Mouse (Mus musculus): ENCODE results near the gene C8g. TPM values are rescaled to one million over a fixed set of nuclear protein-coding genes. Genes with fewer than 3 reads are reported as not detected.

The C8g gene
- total RNA-seq, 2 experiments from 2014 or later = 1.5 TPM; not detected in 1

Other genes with a start within 250 kb of the C8g start
Only the 30 nearest of the 36 such genes appear.
- not detected in 2 replicates for gene Lrrc26, start 211.8 kb downstream of the C8g start, total RNA-seq (2014; fragmentation: Nextera tagmentation)
- gene Lrrc26, start 211.8 kb downstream of the C8g start, total RNA-seq (2017) = not detected in 2 replicates
- gene Grin1, start 182.5 kb downstream of the C8g start, total RNA-seq (2014; fragmentation: Nextera tagmentation) = not detected in 2 replicates
- gene Grin1, start 182.5 kb downstream of the C8g start, total RNA-seq (2017) = not detected in 2 replicates
- gene Man1b1, start 169.4 kb downstream of the C8g start, total RNA-seq (2014; fragmentation: Nextera tagmentation) = 36.5 and 37.2 TPM in 2 replicates
- 34.1 and 38.6 TPM in 2 replicates for gene Man1b1, start 169.4 kb downstream of the C8g start, total RNA-seq (2017)
- gene Dpp7, start 145.4 kb downstream of the C8g start, total RNA-seq (2014; fragmentation: Nextera tagmentation) = 15.2 and 34.8 TPM in 2 replicates
- gene Dpp7, start 145.4 kb downstream of the C8g start, total RNA-seq (2017) = 11.9 and 16.9 TPM in 2 replicates
- 55.6 and 58.1 TPM in 2 replicates for gene Uap1l1, start 136.0 kb downstream of the C8g start, total RNA-seq (2014; fragmentation: Nextera tagmentation)
- gene Uap1l1, start 136.0 kb downstream of the C8g start, total RNA-seq (2017) = 13.8 and 18.4 TPM in 2 replicates
- 4.5 and 17.1 TPM in 2 replicates for gene Sapcd2, start 129.4 kb downstream of the C8g start, total RNA-seq (2014; fragmentation: Nextera tagmentation)
- gene Sapcd2, start 129.4 kb downstream of the C8g start, total RNA-seq (2017) = 7.8 and 17.3 TPM in 2 replicates
- gene Entpd2, start 105.8 kb downstream of the C8g start, total RNA-seq (2014; fragmentation: Nextera tagmentation) = not detected in 2 replicates
- not detected in 2 replicates for gene Entpd2, start 105.8 kb downstream of the C8g start, total RNA-seq (2017)
- not detected in 2 replicates for gene Npdc1, start 102.4 kb downstream of the C8g start, total RNA-seq (2014; fragmentation: Nextera tagmentation)
- gene Npdc1, start 102.4 kb downstream of the C8g start, total RNA-seq (2017) = not detected in 2 replicates
- gene Fut7, start 78.5 kb downstream of the C8g start, total RNA-seq (2014; fragmentation: Nextera tagmentation) = 34.5 and 38.8 TPM in 2 replicates
- gene Fut7, start 78.5 kb downstream of the C8g start, total RNA-seq (2017) = 24.8 and 27.3 TPM in 2 replicates
- gene Abca2, start 73.0 kb downstream of the C8g start, total RNA-seq (2014; fragmentation: Nextera tagmentation) = 54.8 and 56.4 TPM in 2 replicates
- gene Abca2, start 73.0 kb downstream of the C8g start, total RNA-seq (2017) = 21.0 and 23.1 TPM in 2 replicates
- gene Clic3, start 44.9 kb downstream of the C8g start, total RNA-seq (2014; fragmentation: Nextera tagmentation) = not detected in 2 replicates
- gene Clic3, start 44.9 kb downstream of the C8g start, total RNA-seq (2017) = 1.4 TPM in 1 of 2 replicates, not detected in the other
- gene Paxx, start 40.6 kb downstream of the C8g start, total RNA-seq (2014; fragmentation: Nextera tagmentation) = 29.1 and 39.4 TPM in 2 replicates
- gene Paxx, start 40.6 kb downstream of the C8g start, total RNA-seq (2017) = 20.2 and 32.5 TPM in 2 replicates
- gene Ptgds, start 31.7 kb downstream of the C8g start, total RNA-seq (2014; fragmentation: Nextera tagmentation) = 3.5 and 4.2 TPM in 2 replicates
- gene Ptgds, start 31.7 kb downstream of the C8g start, total RNA-seq (2017) = 0.93 TPM in 1 of 2 replicates, not detected in the other
- not detected in 2 replicates for gene Lcn12, start 7.8 kb downstream of the C8g start, total RNA-seq (2014; fragmentation: Nextera tagmentation)
- not detected in 2 replicates for gene Lcn12, start 7.8 kb downstream of the C8g start, total RNA-seq (2017)
- gene Fbxw5, start 969 bp downstream of the C8g start, total RNA-seq (2014; fragmentation: Nextera tagmentation) = 30.4 and 55.0 TPM in 2 replicates
- gene Fbxw5, start 969 bp downstream of the C8g start, total RNA-seq (2017) = 23.9 and 31.4 TPM in 2 replicates
- 17.3 and 18.2 TPM in 2 replicates for gene Traf2, start 45.2 kb upstream of the C8g start, total RNA-seq (2014; fragmentation: Nextera tagmentation)
- gene Traf2, start 45.2 kb upstream of the C8g start, total RNA-seq (2017) = 13.9 and 15.9 TPM in 2 replicates
- 134 and 171 TPM in 2 replicates for gene Edf1, start 56.1 kb upstream of the C8g start, total RNA-seq (2014; fragmentation: Nextera tagmentation)
- gene Edf1, start 56.1 kb upstream of the C8g start, total RNA-seq (2017) = 96.1 and 107 TPM in 2 replicates
- gene Mamdc4, start 73.1 kb upstream of the C8g start, total RNA-seq (2014; fragmentation: Nextera tagmentation) = 1.5 and 3.4 TPM in 2 replicates
- gene Mamdc4, start 73.1 kb upstream of the C8g start, total RNA-seq (2017) = 1.2 and 66.7 TPM in 2 replicates
- gene Phpt1, start 73.5 kb upstream of the C8g start, total RNA-seq (2014; fragmentation: Nextera tagmentation) = 62.5 and 89.4 TPM in 2 replicates
- gene Phpt1, start 73.5 kb upstream of the C8g start, total RNA-seq (2017) = 5.9 and 46.2 TPM in 2 replicates
- not detected in 2 replicates for gene Ajm1, start 80.0 kb upstream of the C8g start, total RNA-seq (2014; fragmentation: Nextera tagmentation)
- 0.39 TPM in 1 of 2 replicates, not detected in the other for gene Ajm1, start 80.0 kb upstream of the C8g start, total RNA-seq (2017)
- 63.1 and 75.4 TPM in 2 replicates for gene Rabl6, start 106.8 kb upstream of the C8g start, total RNA-seq (2014; fragmentation: Nextera tagmentation)
- 61.3 and 71.0 TPM in 2 replicates for gene Rabl6, start 106.8 kb upstream of the C8g start, total RNA-seq (2017)
- gene Ccdc183, start 116.0 kb upstream of the C8g start, total RNA-seq (2014; fragmentation: Nextera tagmentation) = not detected in 2 replicates
- gene Ccdc183, start 116.0 kb upstream of the C8g start, total RNA-seq (2017) = not detected in 2 replicates
- 11.4 and 27.3 TPM in 2 replicates for gene Tmem141, start 120.3 kb upstream of the C8g start, total RNA-seq (2014; fragmentation: Nextera tagmentation)
- 25.0 and 31.5 TPM in 2 replicates for gene Tmem141, start 120.3 kb upstream of the C8g start, total RNA-seq (2017)
- gene Fcna, start 126.3 kb upstream of the C8g start, total RNA-seq (2014; fragmentation: Nextera tagmentation) = not detected in 2 replicates
- gene Fcna, start 126.3 kb upstream of the C8g start, total RNA-seq (2017) = 2.0 TPM in 1 of 2 replicates, not detected in the other
- not detected in 2 replicates for gene Lcn8, start 151.4 kb upstream of the C8g start, total RNA-seq (2014; fragmentation: Nextera tagmentation)
- not detected in 2 replicates for gene Lcn8, start 151.4 kb upstream of the C8g start, total RNA-seq (2017)
- gene Lcn5, start 156.2 kb upstream of the C8g start, total RNA-seq (2014; fragmentation: Nextera tagmentation) = not detected in 2 replicates
- not detected in 2 replicates for gene Lcn5, start 156.2 kb upstream of the C8g start, total RNA-seq (2017)
- gene Lcn6, start 175.1 kb upstream of the C8g start, total RNA-seq (2014; fragmentation: Nextera tagmentation) = not detected in 2 replicates
- gene Lcn6, start 175.1 kb upstream of the C8g start, total RNA-seq (2017) = not detected in 2 replicates
- not detected in 2 replicates for gene Lcn10, start 181.0 kb upstream of the C8g start, total RNA-seq (2014; fragmentation: Nextera tagmentation)
- gene Lcn10, start 181.0 kb upstream of the C8g start, total RNA-seq (2017) = not detected in 2 replicates
- gene Obp2a, start 198.3 kb upstream of the C8g start, total RNA-seq (2014; fragmentation: Nextera tagmentation) = not detected in 2 replicates
- gene Obp2a, start 198.3 kb upstream of the C8g start, total RNA-seq (2017) = not detected in 2 replicates
- gene Bmyc, start 205.0 kb upstream of the C8g start, total RNA-seq (2014; fragmentation: Nextera tagmentation) = 12.2 and 20.9 TPM in 2 replicates
- gene Bmyc, start 205.0 kb upstream of the C8g start, total RNA-seq (2017) = 4.9 and 9.2 TPM in 2 replicates

Data from granulocyte monocyte progenitor cell, adult 5-6 weeks (primary cell).